Mouse (Mus musculus) A20 (cell line): ENCODE data around the gene Trip10.

ENCODE experiments used
- DNase-seq: peaks from one replicate; pipeline ENCODE4 v3.0.0-alpha.2; 2011; ENCODE audit warnings: low read depth, low spot score

Gene Trip10

GRCm38 (mm10) chr17:57290671-57291055, 41.4 kb downstream of the Trip10 start:
- no peak for DNase-seq

GRCm38 (mm10) chr17:57292302-57292701, 43.0 kb downstream of the Trip10 start:
- no peak for DNase-seq

- DNase-seq: no peak
These were observed 43.7 kb downstream of the Trip10 start for GRCm38 (mm10) chr17:57292968-57293367.

GRCm38 (mm10) chr17:57295935-57296334, 46.7 kb downstream of the Trip10 start:
- DNase-seq: no peak

GRCm38 (mm10) chr17:57297040-57297439, 47.8 kb downstream of the Trip10 start:
- DNase-seq: no peak

- DNase-seq: peak; percentile 70
These were observed 56.3 kb downstream of the Trip10 start for GRCm38 (mm10) chr17:57305593-57305992.

GRCm38 (mm10) chr17:57307074-57307473, 57.8 kb downstream of the Trip10 start:
- no peak for DNase-seq

GRCm38 (mm10) chr17:57311801-57312200, 62.5 kb downstream of the Trip10 start:
- DNase-seq: no peak
